8 mouse cellular contexts compared by ENCODE assay signal in the genomic region with DNA sequence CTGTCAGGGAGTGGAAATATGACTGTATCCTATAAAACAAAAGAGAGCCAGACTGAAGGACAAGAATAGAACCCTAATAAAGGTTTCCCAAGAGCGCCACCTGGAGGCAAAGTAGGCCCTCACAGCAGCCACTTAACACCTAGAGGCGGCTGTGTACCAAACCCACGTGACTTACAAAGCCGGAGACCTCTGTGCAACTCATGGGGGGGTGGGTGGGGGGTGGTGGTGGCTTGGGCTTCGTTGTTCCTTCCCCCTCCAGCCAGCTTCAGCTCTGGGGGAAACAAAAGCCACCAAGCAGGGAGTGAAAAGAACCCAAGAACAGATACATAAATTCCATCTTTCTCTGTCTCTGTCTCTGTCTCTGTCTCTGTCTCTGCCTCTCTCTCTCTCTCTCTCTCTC. TPM values are rescaled to one million over a fixed set of nuclear protein-coding genes. Genes with fewer than 3 reads are reported as not detected.
A peak's percentile ranks its signal among the peaks of the same experiment; 100 is the strongest.
DNase-seq lines count a peak whose midpoint lies in the region; ATAC-seq and TF ChIP-seq lines count a peak whose summit lies in the region.

No protein-coding gene starts in this region.

- no peaks in the 10 kb centered on the region for H3K9me3 ChIP-seq in midbrain, embryonic 11.5 days (ENCODE audit: control insufficient read depth, low read length)
- no peaks in the 10 kb centered on the region for H3K9me3 ChIP-seq in midbrain, embryonic 13.5 days
- H3K9me3 ChIP-seq in hindbrain, postnatal 0 days (ENCODE audit: low read length) = no peaks in the 10 kb centered on the region

- TF ChIP-seq CTCF in hindbrain, postnatal 0 days (IDR thresholded peaks at IDR 0.05; ENCODE audit: low read depth) = peak; percentile 66

- 8% methylated on average over 5 of the region's 5 CpGs for WGBS in midbrain, embryonic 11.5 days
- 0% methylated on average over 5 of the region's 5 CpGs for whole genome bisulfite sequencing in midbrain, embryonic 13.5 days
- WGBS in hindbrain, postnatal 0 days = 3% methylated on average over 5 of the region's 5 CpGs

- H3K27me3 ChIP-seq in midbrain, embryonic 11.5 days (ENCODE audit: control insufficient read depth, insufficient read depth, low read length) = no peaks in the 10 kb centered on the region
- no peaks in the 10 kb centered on the region for H3K27me3 ChIP-seq in midbrain, embryonic 13.5 days
- H3K27me3 ChIP-seq in hindbrain, postnatal 0 days (ENCODE audit: insufficient read depth, low read length) = no peaks in the 10 kb centered on the region

- H3K27ac ChIP-seq in midbrain, embryonic 11.5 days (ENCODE audit: low read depth, low read length) = no peak overlapping the region
- no peak overlapping the region for H3K27ac ChIP-seq in midbrain, embryonic 13.5 days
- no peak overlapping the region for H3K27ac ChIP-seq in hindbrain, postnatal 0 days

- H3K4me2 ChIP-seq in midbrain, embryonic 11.5 days = no peak overlapping the region
- no peak overlapping the region for H3K4me2 ChIP-seq in midbrain, embryonic 13.5 days (replicated peaks)
- no peak overlapping the region for H3K4me2 ChIP-seq in hindbrain, postnatal 0 days (ENCODE audit: low read depth, low read length)

- H3K4me1 ChIP-seq in midbrain, embryonic 11.5 days (ENCODE audit: control insufficient read depth, insufficient read depth, low read length) = no peaks in the 10 kb centered on the region
- H3K4me1 ChIP-seq in midbrain, embryonic 13.5 days (replicated peaks) = no peaks in the 10 kb centered on the region
- no peaks in the 10 kb centered on the region for H3K4me1 ChIP-seq in hindbrain, postnatal 0 days (ENCODE audit: insufficient read depth, low read length)

- H3K4me3 ChIP-seq in midbrain, embryonic 11.5 days (ENCODE audit: low read depth, low read length) = no peak overlapping the region
- no peak overlapping the region for H3K4me3 ChIP-seq in midbrain, embryonic 13.5 days (replicated peaks)
- H3K4me3 ChIP-seq in hindbrain, postnatal 0 days (ENCODE audit: low read length) = no peak overlapping the region

- ATAC-seq in midbrain, embryonic 11.5 days (ENCODE audit: low FRiP score) = no peak
- ATAC-seq in midbrain, embryonic 13.5 days = no peak
- 0 out of 2 replicates have a peak, but pooled peaks have one; percentile 35 for ATAC-seq in hindbrain, postnatal 0 days

- H3K36me3 ChIP-seq in midbrain, embryonic 11.5 days (ENCODE audit: control insufficient read depth, insufficient read depth, low read length) = no peaks in the 10 kb centered on the region
- H3K36me3 ChIP-seq in midbrain, embryonic 13.5 days = no peaks in the 10 kb centered on the region
- H3K36me3 ChIP-seq in hindbrain, postnatal 0 days (ENCODE audit: insufficient read depth, low read length) = no peaks in the 10 kb centered on the region

- DNase-seq in midbrain, embryonic 11.5 days (ENCODE audit: low spot score, missing footprints) = peak; percentile 94
- DNase-seq in c-Kit-positive CD71-positive TER-119-negative erythroid progenitor cells, embryonic 14.5 days (ENCODE audit: low read depth) = peak; percentile 91
- peak; percentile 49 to 55 for DNase-seq in frontal cortex, postnatal 25 days (ENCODE audit: low spot score in 2 of 2)
- DNase-seq in hindbrain, postnatal 0 days (ENCODE audit: low spot score) = peak; percentile 83
- DNase-seq in left cerebral cortex, postnatal 4 days = peak; percentile 87
- DNase-seq in monocyte, adult 2 months (ENCODE audit: low read depth in 1 of 2, low spot score in 2 of 2) = peak; percentile 31 to 52
- peak; percentile 93 for DNase-seq in testis, postnatal 10 days (ENCODE audit: low spot score)

- no peak overlapping the region for H3K9ac ChIP-seq in midbrain, embryonic 11.5 days (ENCODE audit: low read length)
- no peak overlapping the region for H3K9ac ChIP-seq in midbrain, embryonic 13.5 days (replicated peaks)
- H3K9ac ChIP-seq in hindbrain, postnatal 0 days (replicated peaks; ENCODE audit: low read length) = no peak overlapping the region

- intact Hi-C loops in left cerebral cortex, postnatal 4 days (cut with DNase I) = loop anchor here (5.0 kb wide), 3 partner anchors 86 to 1091 kb away; no protein-coding TSS in a partner anchor

RNA-seq across cellular contexts. Expression of gene Ggt6, which starts 6.6 kb away (rescaled TPM):
- polyA plus RNA-seq in midbrain, embryonic 11.5 days (2014; fragmentation: Nextera tagmentation; extraction: Ambion mirVana) = not detected in 2 replicates
- not detected in 2 replicates for polyA plus RNA-seq in midbrain, embryonic 13.5 days (2015; fragmentation: Nextera tagmentation; extraction: Ambion mirVana)
- total RNA-seq in hindbrain, postnatal 0 days (2014; rRNA removed) = not detected in 2 replicates
- polyA plus RNA-seq in hindbrain, postnatal 0 days (2015; fragmentation: Nextera tagmentation; extraction: Ambion mirVana) = not detected in 2 replicates
- not detected for total RNA-seq in left cerebral cortex, postnatal 4 days (2021)

RNA-seq across cellular contexts. Expression of gene Mybbp1a, which starts 12.5 kb away (rescaled TPM):
- 142 and 144 TPM in 2 replicates for polyA plus RNA-seq in midbrain, embryonic 11.5 days (2014; fragmentation: Nextera tagmentation; extraction: Ambion mirVana)
- polyA plus RNA-seq in midbrain, embryonic 13.5 days (2015; fragmentation: Nextera tagmentation; extraction: Ambion mirVana) = 84.6 and 86.2 TPM in 2 replicates
- 28.0 and 36.1 TPM in 2 replicates for total RNA-seq in hindbrain, postnatal 0 days (2014; rRNA removed)
- polyA plus RNA-seq in hindbrain, postnatal 0 days (2015; fragmentation: Nextera tagmentation; extraction: Ambion mirVana) = 61.5 and 68.7 TPM in 2 replicates
- total RNA-seq in left cerebral cortex, postnatal 4 days (2021) = 10 to 100 TPM; 68.3 to 77.3 TPM

RNA-seq across cellular contexts. Expression of gene Smtnl2, which starts 17.2 kb away (rescaled TPM):
- polyA plus RNA-seq in midbrain, embryonic 11.5 days (2014; fragmentation: Nextera tagmentation; extraction: Ambion mirVana) = 3.7 and 4.1 TPM in 2 replicates
- 3.2 and 3.8 TPM in 2 replicates for polyA plus RNA-seq in midbrain, embryonic 13.5 days (2015; fragmentation: Nextera tagmentation; extraction: Ambion mirVana)
- 13.0 and 19.1 TPM in 2 replicates for total RNA-seq in hindbrain, postnatal 0 days (2014; rRNA removed)
- 8.7 and 9.7 TPM in 2 replicates for polyA plus RNA-seq in hindbrain, postnatal 0 days (2015; fragmentation: Nextera tagmentation; extraction: Ambion mirVana)
- total RNA-seq in left cerebral cortex, postnatal 4 days (2021) = 1 to 10 TPM; 9.6 to 9.9 TPM

Comparison
In these comparisons a context has a peak if more than half of its experiments do, and no peak if none do; other contexts are left out.
1. DNase-seq: peak in every context shown above with its lines; median percentile 94 in midbrain, embryonic 11.5 days; 93 in testis, postnatal 10 days; 91 in c-Kit-positive CD71-positive TER-119-negative erythroid progenitor cells, embryonic 14.5 days; 87 in left cerebral cortex, postnatal 4 days; 83 in hindbrain, postnatal 0 days; 52 in frontal cortex, postnatal 25 days; 42 in monocyte, adult 2 months.